Mouse (Mus musculus) adipose tissue, adult 10 weeks (tissue): ENCODE data around the gene Gm14214. TPM values are rescaled to one million over a fixed set of nuclear protein-coding genes. Genes with fewer than 3 reads are reported as not detected.

Experiments
- polyA plus RNA-seq: library from polyadenylated mRNA; stranded (reverse); fragments of 350-450 nt; fragmentation: Illumina TruSeq; extraction: RNeasy Lipid Tissue Mini Kit (QIAGEN cat#74804); gene quantifications from one replicate; pipeline ENCODE4 v1.2.3, GENCODE M21; 2014; ENCODE audit warnings: low read depth, low replicate concordance

The Gm14214 gene
- polyA plus RNA-seq: not detected

GRCm38 (mm10) chr2:154769930-154770329, at the start of gene Gm14214:
TSS of gene Gm14214 (minus strand) at chr2:154770030.

DNA sequence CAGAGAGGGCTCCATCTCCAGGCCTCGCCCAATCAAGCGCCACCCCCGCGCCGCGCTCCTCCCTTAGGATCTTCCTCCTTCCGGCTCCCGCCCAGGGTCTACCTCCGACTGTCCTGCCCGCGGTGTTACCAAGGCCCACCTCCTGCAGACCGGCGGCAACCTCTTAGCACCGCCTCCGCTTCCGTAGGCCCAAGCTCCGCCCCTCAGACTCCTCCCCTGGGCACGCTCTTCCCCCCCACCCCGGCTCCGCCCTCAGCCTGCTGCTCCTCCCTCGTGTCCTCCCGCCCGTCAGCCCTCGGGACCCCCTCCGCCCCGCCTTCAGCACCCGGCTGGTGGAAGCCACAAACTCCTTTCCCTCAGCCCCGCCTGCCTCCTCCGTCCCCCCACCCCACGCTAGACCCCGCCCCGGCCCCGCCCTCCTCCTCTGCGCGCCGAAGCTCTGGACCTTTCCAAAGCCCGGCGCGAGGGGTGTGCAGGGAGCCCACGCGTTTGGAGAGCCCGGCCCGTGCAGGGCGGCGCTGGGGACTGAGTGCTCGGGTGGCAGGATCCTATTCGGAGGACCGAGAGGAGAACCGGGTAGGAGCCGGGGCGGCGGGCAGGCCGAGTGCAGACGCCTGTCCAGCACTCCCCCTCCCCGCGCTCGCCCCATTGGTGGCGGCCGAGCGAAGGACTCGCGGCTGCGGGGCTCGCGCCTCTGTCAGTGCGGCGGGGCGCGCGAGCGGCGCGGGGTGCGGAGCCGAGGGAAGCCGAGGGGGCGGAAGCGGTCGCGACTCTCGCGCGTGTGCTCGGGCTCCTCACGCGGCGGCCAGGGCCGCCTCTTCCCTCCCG, 21.0 kb upstream of the Gm14214 start, which contains the start of the genes Raly and a:
Raly (plus strand) TSS at position 441 of the 828 bp plus-strand sequence.
a (plus strand) TSS at position 747 of the 828 bp plus-strand sequence.

Other genes with a start within 250 kb of the Gm14214 start
- 12.7 TPM for gene 1700003F12Rik, start 222.9 kb downstream of the Gm14214 start, polyA plus RNA-seq
- gene Actl10, start 218.3 kb downstream of the Gm14214 start, polyA plus RNA-seq: 0.34 TPM
- 4.6 TPM for gene Necab3, start 211.1 kb downstream of the Gm14214 start, polyA plus RNA-seq
- gene E2f1, start 200.1 kb downstream of the Gm14214 start, polyA plus RNA-seq: 4.0 TPM
- gene Pxmp4, start 166.3 kb downstream of the Gm14214 start, polyA plus RNA-seq: 35.3 TPM
- 2.1 TPM for gene Zfp341, start 156.7 kb downstream of the Gm14214 start, polyA plus RNA-seq
- not detected for gene 4930519P11Rik, start 156.6 kb downstream of the Gm14214 start, polyA plus RNA-seq
- 154 TPM for gene Chmp4b, start 118.3 kb downstream of the Gm14214 start, polyA plus RNA-seq
- 85.3 TPM for gene Raly, start 21.1 kb upstream of the Gm14214 start, polyA plus RNA-seq
- not detected for gene a, start 21.4 kb upstream of the Gm14214 start, polyA plus RNA-seq
- gene Eif2s2, start 122.9 kb upstream of the Gm14214 start, polyA plus RNA-seq: 76.1 TPM
- gene Gm14226, start 248.2 kb upstream of the Gm14214 start, polyA plus RNA-seq: 1.5 TPM